Mouse (Mus musculus) spleen, postnatal 36 days (tissue): ENCODE data around the gene Stk39.

ENCODE experiments used
- DNase-seq, 2 experiments: peaks; one replicate each; pipeline ENCODE4 v3.0.0; 2022; ENCODE audit warnings: low spot score in 2 of 2, mixed read lengths in 1 of 2

The Stk39 gene

GRCm38 (mm10) chr2:68382394-68383059, 89.5 kb downstream of the Stk39 start:
- DNase-seq: peak; percentile 23 to 51

- no peak for DNase-seq
These were observed 90.2 kb downstream of the Stk39 start for GRCm38 (mm10) chr2:68381881-68382280.

- DNase-seq: peak in 1 of 2 experiments; percentile 6
These were observed 90.9 kb downstream of the Stk39 start for GRCm38 (mm10) chr2:68381205-68381604.

GRCm38 (mm10) chr2:68379631-68380030, 92.4 kb downstream of the Stk39 start:
- DNase-seq: no peak

- no peak for DNase-seq
These were observed 93.7 kb downstream of the Stk39 start for GRCm38 (mm10) chr2:68378319-68378718.

- no peak for DNase-seq
These were observed 94.8 kb downstream of the Stk39 start for GRCm38 (mm10) chr2:68377251-68377681.

- no peak for DNase-seq
These were observed 95.4 kb downstream of the Stk39 start for GRCm38 (mm10) chr2:68376660-68377059.

- no peak for DNase-seq
These were observed 97.9 kb downstream of the Stk39 start for GRCm38 (mm10) chr2:68374202-68374601.

- DNase-seq: no peak
These were observed 100.2 kb downstream of the Stk39 start for GRCm38 (mm10) chr2:68371912-68372311.

GRCm38 (mm10) chr2:68370326-68370725, 101.7 kb downstream of the Stk39 start:
- DNase-seq: no peak

DNA sequence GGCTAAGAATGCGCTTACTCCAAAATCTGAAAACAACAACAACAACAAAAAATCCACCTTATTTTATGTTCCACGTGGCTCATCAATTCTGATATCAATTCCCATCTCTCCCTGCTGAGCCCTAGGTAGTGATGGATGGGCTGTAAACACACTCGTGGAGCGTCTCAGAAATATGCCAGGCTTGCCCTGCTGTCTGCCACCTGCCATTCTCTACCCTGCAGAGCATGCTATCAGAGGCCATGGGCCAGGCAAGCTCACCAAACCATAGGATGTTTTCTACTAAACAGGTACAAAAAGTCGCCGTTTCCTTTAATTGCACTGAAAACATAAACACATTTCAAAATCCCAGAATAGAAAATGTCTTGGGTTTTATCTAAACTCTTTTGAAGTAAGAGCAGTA, 103.0 kb downstream of the Stk39 start:
- DNase-seq: no peak

GRCm38 (mm10) chr2:68367944-68368343, 104.1 kb downstream of the Stk39 start:
- DNase-seq: no peak

DNA sequence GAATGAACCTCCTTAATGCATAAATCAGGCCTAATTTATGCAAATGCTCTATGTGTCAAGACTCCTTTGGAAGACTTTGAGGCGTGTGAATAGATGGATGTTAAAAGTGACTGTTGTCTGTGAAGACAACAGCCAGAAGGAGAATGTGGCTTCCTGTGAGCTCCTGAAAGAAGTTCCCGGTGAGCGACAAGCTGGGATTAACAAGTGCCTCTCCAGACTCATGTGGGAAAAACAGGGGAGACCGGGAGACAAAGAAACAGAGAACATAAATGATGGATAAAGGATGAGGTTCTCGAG, 105.2 kb downstream of the Stk39 start:
- DNase-seq: no peak

DNA sequence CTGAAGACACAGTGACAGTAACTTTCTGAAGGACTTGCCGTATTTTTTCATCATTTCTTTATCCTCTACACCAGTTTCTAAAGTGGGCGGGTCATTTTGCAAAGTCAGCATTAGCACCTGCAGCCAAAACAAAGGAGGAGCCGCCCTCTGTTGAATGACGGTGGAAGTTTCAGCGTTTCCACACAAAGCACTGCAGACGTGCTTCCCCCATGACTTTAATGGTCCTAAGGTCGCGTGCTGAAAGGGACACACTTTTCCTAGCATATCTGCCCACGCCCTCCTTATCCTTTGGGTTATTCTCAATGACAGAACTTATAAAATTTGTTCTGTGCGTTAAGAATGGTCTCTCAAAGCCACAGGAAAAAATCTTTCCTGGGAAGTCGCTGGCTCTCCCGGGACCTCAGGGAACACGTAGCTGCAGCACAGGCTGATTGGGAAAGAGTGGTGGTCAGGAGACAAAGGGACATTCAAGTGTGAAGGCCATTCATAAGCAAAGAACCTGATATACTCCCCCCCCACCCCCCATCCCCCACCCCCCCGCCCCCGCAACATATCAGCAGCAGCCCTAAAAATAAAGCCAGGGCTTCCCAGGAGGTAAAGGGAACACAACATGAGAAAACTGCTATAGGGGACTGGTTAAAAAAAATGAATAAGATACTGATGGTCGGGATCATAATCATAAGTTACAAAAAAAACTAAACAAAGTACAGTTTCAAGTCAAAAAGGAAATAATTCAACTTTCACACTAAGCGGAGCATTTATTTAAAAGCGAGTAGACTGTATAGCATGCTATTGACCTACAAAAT, 105.8 kb downstream of the Stk39 start:
- no peak for DNase-seq

DNA sequence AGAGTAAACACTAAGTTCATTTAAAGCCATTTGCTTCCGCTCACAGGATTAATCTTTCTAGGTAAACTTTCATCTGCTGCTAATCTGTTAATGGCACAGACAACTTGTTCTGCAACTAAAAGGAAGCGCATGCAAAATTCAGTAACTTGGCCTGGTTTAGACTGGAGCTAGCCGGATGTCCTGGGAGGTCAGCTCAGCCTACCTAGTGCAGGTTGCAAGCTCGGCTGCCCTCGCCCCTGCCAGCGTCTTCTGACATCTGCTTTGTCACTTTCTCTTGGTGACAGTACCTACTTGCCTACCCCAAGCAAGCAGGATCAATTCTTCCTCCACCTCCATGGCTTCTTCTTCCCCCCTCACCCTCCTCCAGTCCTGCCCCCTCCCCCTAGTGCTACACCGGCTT, 106.6 kb downstream of the Stk39 start:
- DNase-seq: no peak

DNA sequence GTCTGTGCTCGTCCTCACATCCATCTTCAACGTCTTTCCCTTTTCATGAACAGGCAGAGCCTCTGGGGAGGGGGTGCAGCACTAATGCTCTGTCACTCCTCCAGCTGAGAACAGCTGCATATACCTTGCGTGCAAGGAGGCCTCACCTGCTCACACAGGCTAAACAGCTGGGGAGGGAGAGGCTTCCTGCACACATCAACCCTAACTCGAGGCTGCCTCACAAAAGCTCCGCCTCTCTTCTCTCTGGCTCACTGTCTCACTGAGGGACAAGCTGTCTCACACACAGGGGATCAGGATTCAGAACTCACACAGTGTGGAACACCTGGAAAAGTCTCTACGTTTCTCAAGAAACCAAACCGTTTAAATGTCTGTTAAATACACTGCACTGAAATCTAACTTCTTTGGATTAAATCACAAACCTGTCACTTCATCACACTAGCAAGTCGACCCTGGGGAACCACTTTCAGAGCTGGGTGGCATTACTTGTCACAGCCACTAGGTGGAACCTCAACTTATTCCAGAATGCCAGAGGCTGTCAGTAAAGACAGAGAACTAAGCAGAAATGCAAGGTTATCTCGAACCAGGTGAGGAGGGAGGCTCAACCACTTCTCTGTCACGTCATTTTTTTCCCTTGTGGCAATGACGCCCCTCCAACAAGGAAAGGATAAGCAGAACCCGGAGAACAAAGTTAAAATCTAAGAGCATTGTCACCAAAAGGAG, 107.7 kb downstream of the Stk39 start:
- DNase-seq: no peak

DNA sequence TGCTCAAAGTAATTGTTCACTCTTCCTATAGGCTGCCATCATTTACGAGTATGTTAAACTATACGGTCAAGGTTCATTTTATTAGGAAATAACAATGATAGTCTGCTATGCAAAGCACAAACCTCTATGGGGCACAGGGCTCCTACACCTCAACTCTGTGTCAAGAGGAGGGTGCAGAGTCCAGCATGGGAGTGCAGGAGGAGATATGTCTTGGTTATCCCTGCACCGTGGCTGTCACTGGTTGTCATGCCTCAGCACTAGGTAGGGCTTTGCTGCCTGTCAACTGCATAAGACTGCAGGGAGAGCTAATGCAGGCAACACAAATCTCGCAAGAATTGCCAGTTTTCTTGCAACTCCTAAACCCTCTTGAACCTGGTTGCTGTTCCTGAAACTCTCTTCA, 108.9 kb downstream of the Stk39 start:
- no peak for DNase-seq

DNA sequence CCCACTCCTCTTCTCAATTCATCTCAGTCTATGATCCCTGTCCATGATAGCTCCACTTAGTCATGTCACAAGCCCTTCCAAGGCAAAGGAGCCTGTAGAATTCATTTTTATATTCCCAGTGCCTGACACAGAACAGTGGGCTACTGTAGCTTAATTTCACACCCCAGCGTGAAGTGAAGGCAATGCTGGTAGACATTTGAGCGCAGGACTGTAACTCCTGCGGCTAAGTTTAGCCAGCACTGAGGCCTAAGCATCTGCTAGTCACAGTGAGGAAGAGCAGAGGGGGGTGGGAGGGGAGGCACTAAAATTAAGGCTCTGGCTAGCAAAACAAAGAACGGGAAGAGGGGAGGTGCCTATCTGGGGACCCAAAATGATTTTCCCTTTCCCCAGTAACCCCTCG, 110.4 kb downstream of the Stk39 start:
- DNase-seq: no peak

DNA sequence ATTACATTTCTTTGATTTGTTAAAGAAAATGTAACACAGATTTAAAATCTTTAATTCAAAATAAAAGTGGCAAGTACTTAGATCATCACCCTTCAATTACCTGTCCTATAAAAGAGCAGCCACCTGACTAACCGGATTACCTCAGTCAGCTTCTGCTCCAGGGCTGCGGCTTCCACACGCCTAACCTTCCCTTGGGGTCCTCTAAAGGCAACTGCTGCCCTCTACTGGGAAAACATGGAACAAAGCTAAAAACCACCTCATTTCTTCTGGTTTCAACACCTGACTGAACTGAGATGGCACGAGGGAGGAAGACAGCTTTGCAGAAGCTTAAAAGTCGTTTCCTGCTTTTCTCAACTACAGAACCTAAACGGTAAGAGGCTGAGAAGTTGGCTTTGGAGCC, 121.4 kb downstream of the Stk39 start:
- peak; percentile 11 to 22 for DNase-seq

- DNase-seq: peak; percentile 17 to 37
These were observed 122.3 kb downstream of the Stk39 start for GRCm38 (mm10) chr2:68349593-68350383.

DNA sequence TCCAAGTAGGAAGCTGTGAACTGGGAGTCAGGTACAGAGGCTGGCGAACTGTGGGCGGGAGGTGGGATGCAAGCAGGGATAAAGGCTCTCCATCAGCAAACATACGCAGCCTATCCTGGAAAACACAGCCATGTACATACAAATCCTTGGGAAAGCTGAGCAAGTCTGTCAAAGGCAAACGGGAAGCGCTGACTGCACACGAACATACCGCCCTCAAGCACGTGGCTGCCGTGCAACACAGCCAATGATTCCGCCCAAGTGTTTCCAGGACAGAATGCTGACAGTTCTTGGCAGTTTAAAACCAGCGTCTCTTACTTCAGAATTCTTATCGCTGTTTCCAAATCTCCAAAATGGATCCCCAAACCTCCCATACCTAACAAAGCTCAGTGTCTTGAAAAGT, 123.1 kb downstream of the Stk39 start:
- DNase-seq: no peak
